Mouse (Mus musculus) adrenal gland, adult (tissue): ENCODE data around the gene Arsa.
"Not testable (repeated sequence)": the region's sequence is repeated elsewhere in the genome, so short reads cannot be mapped to it uniquely, and the experiment has no call there.

Experiments
- DNase-seq, 2 experiments: peaks; one replicate each; pipeline ENCODE4 v3.0.0; 2022 to 2023; ENCODE audit warnings: low spot score in 1 of 2; ENCODE audit not compliant: inconsistent age in 2 of 2

Gene Arsa

GRCm38 (mm10) chr15:89458942-89459341 is 18.3 kb downstream of the Arsa start:
- DNase-seq = no peak

GRCm38 (mm10) chr15:89455642-89456041 is 21.6 kb downstream of the Arsa start:
- DNase-seq = no peak

GRCm38 (mm10) chr15:89454857-89455256 is 22.4 kb downstream of the Arsa start:
- no peak for DNase-seq

- DNase-seq = peak in 1 of 2 experiments; percentile 40
Measured at GRCm38 (mm10) chr15:89453865-89454478, 23.3 kb downstream of the Arsa start, which contains the start of gene Mapk8ip2. Gene Mapk8ip2 (plus strand): TSS chr15:89453913.

GRCm38 (mm10) chr15:89452906-89453864 is 24.0 kb downstream of the Arsa start:
- DNase-seq = peak; percentile 51 to 89

GRCm38 (mm10) chr15:89442486-89443070 is 34.6 kb downstream of the Arsa start:
- DNase-seq = no peak

- no peak for DNase-seq
Measured at GRCm38 (mm10) chr15:89435878-89436277, 41.3 kb downstream of the Arsa start.

GRCm38 (mm10) chr15:89434136-89434535 is 43.1 kb downstream of the Arsa start:
- DNase-seq = no peak

GRCm38 (mm10) chr15:89432946-89433345 is 44.3 kb downstream of the Arsa start:
- no peak for DNase-seq

GRCm38 (mm10) chr15:89431806-89432205 is 45.4 kb downstream of the Arsa start:
- no peak for DNase-seq

GRCm38 (mm10) chr15:89431271-89431670 is 46.0 kb downstream of the Arsa start:
- DNase-seq = no peak

- not testable (repeated sequence) for DNase-seq
Measured at GRCm38 (mm10) chr15:89430771-89431170, 46.5 kb downstream of the Arsa start.

- peak in 1 of 2 experiments; percentile 53 for DNase-seq
Measured at GRCm38 (mm10) chr15:89430341-89430740, 46.9 kb downstream of the Arsa start.

GRCm38 (mm10) chr15:89429352-89430221 is 47.6 kb downstream of the Arsa start, which contains the start of the genes C730034F03Rik, Gm44502 and Chkb:
Gene C730034F03Rik (plus strand): TSS chr15:89429589.
Gene Gm44502 (minus strand): TSS chr15:89429696.
Gene Chkb (minus strand): TSS chr15:89429908.
- peak; percentile 94 to 97 for DNase-seq

- DNase-seq = no peak
Measured at GRCm38 (mm10) chr15:89428821-89429351, 48.3 kb downstream of the Arsa start.

- peak in 1 of 2 experiments; percentile 39 for DNase-seq
Measured at GRCm38 (mm10) chr15:89428136-89428790, 49.0 kb downstream of the Arsa start.

- DNase-seq = peak in 1 of 2 experiments; percentile 44
Measured at GRCm38 (mm10) chr15:89426716-89427115, 50.5 kb downstream of the Arsa start.

- DNase-seq = peak in 1 of 2 experiments; percentile 64
Measured at GRCm38 (mm10) chr15:89425711-89426121, 51.5 kb downstream of the Arsa start, which contains the start of gene Cpt1b. Gene Cpt1b (minus strand): TSS chr15:89425863.

GRCm38 (mm10) chr15:89424621-89425020 is 52.6 kb downstream of the Arsa start:
- no peak for DNase-seq
